Mouse (Mus musculus) ES-E14 (cell line): ENCODE data around the gene Vsig10.

Source experiments
- CHD2 ChIP-seq: IDR thresholded peaks from 2 replicates; pipeline ENCODE4 v1.6.1; 2014; ENCODE audit warnings: mild to moderate bottlenecking, low read depth, low read length, inconsistent platforms
- ZNF384 ChIP-seq: IDR thresholded peaks from 2 replicates; pipeline ENCODE4 v1.6.1; 2012; ENCODE audit warnings: low read depth, low read length, inconsistent platforms

DNA sequence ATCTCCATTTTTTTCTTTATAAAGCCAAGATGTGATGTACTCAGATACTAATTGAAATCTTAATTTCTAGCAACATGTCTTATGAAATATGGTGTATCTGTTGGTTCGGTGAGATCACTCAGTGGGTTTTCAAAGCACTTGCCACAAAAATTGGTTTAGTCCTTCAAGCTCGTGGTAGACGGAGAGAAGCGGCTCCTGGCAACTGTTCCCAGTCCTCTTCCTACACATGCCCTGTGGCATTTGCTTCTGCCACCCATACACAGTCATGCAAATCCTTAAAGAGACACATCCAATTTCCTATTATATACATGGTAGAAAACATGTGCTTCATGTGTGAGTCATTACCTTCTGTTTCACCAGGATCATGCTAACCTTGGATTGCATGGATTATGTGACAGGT, 42.7 kb downstream of the Vsig10 start:
- TF ChIP-seq ZNF384 (no peak), CHD2 (no peak)
